In genomic region chr1:66221497-66221896, GRCm38 (mm10) we compare ENCODE assay signal across 14 mouse cellular contexts. TPM values are rescaled to one million over a fixed set of nuclear protein-coding genes. Genes with fewer than 3 reads are reported as not detected.
DNase-seq lines count a peak whose midpoint lies in the region; ATAC-seq and TF ChIP-seq lines count a peak whose summit lies in the region.
"Had no signal": no experiment of that assay in that cellular context is flagged by ENCODE, and none has a peak within 500 bp of the region (broad histone marks: within the 10 kb centered on the region; RNA-seq: fewer than 3 reads in every experiment).

No protein-coding gene starts in this region.

- no peaks in the 10 kb centered on the region for H3K9me3 ChIP-seq in hindbrain, embryonic 15.5 days
- H3K9me3 ChIP-seq: limb, embryonic 13.5 days had no signal

- H3K9ac ChIP-seq in hindbrain, embryonic 15.5 days = no peak overlapping the region
- H3K9ac ChIP-seq: limb, embryonic 13.5 days; liver, postnatal 0 days had no signal

- H3K4me3 ChIP-seq in hindbrain, embryonic 15.5 days = no peak overlapping the region
- H3K4me3 ChIP-seq: limb, embryonic 13.5 days had no signal

- no peaks in the 10 kb centered on the region for H3K27me3 ChIP-seq in hindbrain, embryonic 15.5 days
- H3K27me3 ChIP-seq: limb, embryonic 13.5 days had no signal

- H3K4me1 ChIP-seq in hindbrain, embryonic 15.5 days (replicated peaks) = peaks cover 36% of the 10 kb centered on the region

- no peak overlapping the region for H3K4me2 ChIP-seq in hindbrain, embryonic 15.5 days
- H3K4me2 ChIP-seq: limb, embryonic 13.5 days had no signal

- ATAC-seq in hindbrain, embryonic 15.5 days (ENCODE audit: low FRiP score, low read depth) = 0 out of 2 replicates have a peak, but pooled peaks have one; percentile 42
- no peak for ATAC-seq in monocyte, adult 5-6 weeks (replicated peaks; ENCODE audit: insufficient number of reproducible peaks, low FRiP score, low TSS enrichment, poor library complexity, severe bottlenecking)
- ATAC-seq: intestine, embryonic 16.5 days; liver, postnatal 0 days had no signal

- 23% methylated on average over 4 of the region's 4 CpGs for WGBS in hindbrain, embryonic 15.5 days

- no peaks in the 10 kb centered on the region for H3K36me3 ChIP-seq in hindbrain, embryonic 15.5 days
- H3K36me3 ChIP-seq: limb, embryonic 13.5 days had no signal

- no peak for TF ChIP-seq POLR2A in brain, embryonic 14.5 days (IDR thresholded peaks at IDR 0.05; ENCODE audit: borderline replicate concordance, extremely low read depth, insufficient read depth, insufficient read length, poor library complexity, severe bottlenecking)

- peak; percentile 44 to 63 for DNase-seq in layer of hippocampus, adult 18-20 months (ENCODE audit: low spot score in 2 of 2)
- DNase-seq in layer of hippocampus, postnatal 14 days (ENCODE audit: low spot score in 2 of 2) = no peak
- DNase-seq in brain, embryonic 14.5 days (ENCODE audit: low read depth) = peak; percentile 69
- DNase-seq in cerebellum, adult 11-12 months = peak; percentile 61
- no peak for DNase-seq in kidney, postnatal 36 days
- DNase-seq: adrenal gland, adult 8-10 months; heart, adult 11 months; heart, postnatal 10 days; liver, postnatal 0 days had no signal

- H3K27ac ChIP-seq in hindbrain, embryonic 15.5 days (replicated peaks) = no peak overlapping the region
- H3K27ac ChIP-seq: limb, embryonic 13.5 days; stomach, postnatal 0 days had no signal

- no peak for TF ChIP-seq CTCF in brain, embryonic 14.5 days (IDR thresholded peaks at IDR 0.05; ENCODE audit: borderline replicate concordance, extremely low read depth, insufficient read depth, insufficient read length)

RNA-seq across cellular contexts. Expression of gene Map2, which starts 46.4 kb away (rescaled TPM):
- total RNA-seq in layer of hippocampus, adult 18-20 months (2021) = 1,000 to 10,000 TPM; 1,025 to 1,047 TPM
- total RNA-seq in layer of hippocampus, postnatal 14 days (2021) = 1,000 to 10,000 TPM in 1 of 2 experiments, 100 to 1,000 TPM in 1; 947 to 1,024 TPM
- 366 and 500 TPM in 2 replicates for polyA plus RNA-seq in brain, embryonic 14.5 days (2012; rRNA removed)
- polyA plus RNA-seq in hindbrain, embryonic 15.5 days (2015; fragmentation: Nextera tagmentation; extraction: Ambion mirVana) = 362 and 369 TPM in 2 replicates
- 0.10 to 0.29 TPM in 2 of 3 replicates, not detected in the other for total RNA-seq in monocyte, adult 5-6 weeks (2017)

Comparison
In these comparisons a context has a peak if more than half of its experiments do, and no peak if none do; other contexts are left out.
1. DNase-seq: peak in layer of hippocampus, adult 18-20 months (2 of 2), brain, embryonic 14.5 days (single experiment) and cerebellum, adult 11-12 months (single experiment); none in layer of hippocampus, postnatal 14 days (0 of 2) and kidney, postnatal 36 days (0 of 2).
2. RNA of gene Map2, which starts 46.4 kb away (total RNA-seq): 1,025 to 1,047 TPM in layer of hippocampus, adult 18-20 months and 947 to 1,024 TPM in layer of hippocampus, postnatal 14 days; 0.10 to 0.29 TPM in monocyte, adult 5-6 weeks; every median in the first group is over 100 times any median in the second.